8 mouse cellular contexts compared by ENCODE assay signal in the genomic region with DNA sequence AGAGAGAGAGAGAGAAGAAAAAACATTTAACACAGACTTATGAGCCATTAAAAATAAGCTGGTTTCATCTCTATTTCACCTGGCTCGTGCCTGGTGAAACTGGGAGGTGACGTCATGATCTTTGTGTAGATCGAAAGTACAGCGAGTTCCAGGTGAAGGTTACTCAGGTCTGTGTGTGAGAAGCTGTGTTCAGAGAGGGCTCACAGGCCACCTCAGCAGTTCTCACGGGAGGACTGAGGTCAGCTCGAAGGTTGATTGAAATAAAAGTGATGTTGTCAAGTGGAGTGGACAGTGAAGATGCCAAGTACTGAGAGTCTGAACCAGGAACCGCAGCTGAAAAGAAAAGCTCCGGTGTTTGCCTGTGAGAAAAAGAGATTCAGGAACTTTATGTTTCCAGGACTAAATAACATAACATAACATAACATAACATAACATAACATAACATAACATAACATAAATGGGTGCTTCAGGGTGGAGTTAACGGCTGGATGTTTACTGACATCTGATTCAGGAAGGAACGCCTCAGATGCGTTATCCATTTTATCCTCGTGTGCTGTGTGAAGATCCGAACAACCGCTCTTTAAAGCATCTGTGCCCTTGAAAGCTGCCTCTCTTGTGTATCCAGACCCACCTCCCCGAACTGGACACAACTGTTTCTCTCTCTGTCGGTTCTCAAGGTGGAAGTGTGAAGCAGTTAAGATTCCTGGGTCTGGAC. TPM values are rescaled to one million over a fixed set of nuclear protein-coding genes. Genes with fewer than 3 reads are reported as not detected.
DNase-seq lines count a peak whose midpoint lies in the region; ATAC-seq and TF ChIP-seq lines count a peak whose summit lies in the region.

No protein-coding gene starts in this region.

- no peak for TF ChIP-seq CTCF in midbrain, postnatal 0 days (IDR thresholded peaks at IDR 0.05)

- H3K4me2 ChIP-seq in midbrain, embryonic 12.5 days (replicated peaks): peak overlapping the region; percentile 37; the same call in 1 of the 2 replicates
- H3K4me2 ChIP-seq in midbrain, postnatal 0 days (ENCODE audit: low read depth, low read length, poor library complexity, severe bottlenecking): no peak overlapping the region
- H3K4me2 ChIP-seq in neural tube, embryonic 15.5 days: peak overlapping the region; percentile 41

- no peak for DNase-seq in midbrain, postnatal 0 days (ENCODE audit: low spot score)
- peak; percentile 39 for DNase-seq in large intestine, adult 2 months (ENCODE audit: low read depth, low spot score)
- DNase-seq in layer of hippocampus, adult 18-20 months (ENCODE audit: low spot score in 2 of 2): no peak

- H3K27me3 ChIP-seq in midbrain, embryonic 12.5 days: no peaks in the 10 kb centered on the region
- no peaks in the 10 kb centered on the region for H3K27me3 ChIP-seq in midbrain, postnatal 0 days (ENCODE audit: insufficient read depth, low read length)
- H3K27me3 ChIP-seq in erythroblast, embryonic 14.5 days (ENCODE audit: control insufficient read depth): no peaks in the 10 kb centered on the region
- no peaks in the 10 kb centered on the region for H3K27me3 ChIP-seq in neural tube, embryonic 15.5 days (replicated peaks)

- H3K9me3 ChIP-seq in midbrain, embryonic 12.5 days: no peaks in the 10 kb centered on the region
- H3K9me3 ChIP-seq in midbrain, postnatal 0 days (ENCODE audit: low read length): no peaks in the 10 kb centered on the region
- no peaks in the 10 kb centered on the region for H3K9me3 ChIP-seq in erythroblast, embryonic 14.5 days (ENCODE audit: control insufficient read depth, low read length)
- no peaks in the 10 kb centered on the region for H3K9me3 ChIP-seq in neural tube, embryonic 15.5 days (replicated peaks)

- no peak overlapping the region for H3K4me3 ChIP-seq in midbrain, embryonic 12.5 days
- no peak overlapping the region for H3K4me3 ChIP-seq in midbrain, postnatal 0 days (ENCODE audit: low read depth, low read length)
- H3K4me3 ChIP-seq in erythroblast, embryonic 14.5 days (replicated peaks): peak overlapping the region; percentile 60
- H3K4me3 ChIP-seq in neural tube, embryonic 15.5 days (replicated peaks): no peak overlapping the region

- H3K36me3 ChIP-seq in midbrain, embryonic 12.5 days: no peaks in the 10 kb centered on the region
- no peaks in the 10 kb centered on the region for H3K36me3 ChIP-seq in midbrain, postnatal 0 days (ENCODE audit: insufficient read depth, low read length)
- no peaks in the 10 kb centered on the region for H3K36me3 ChIP-seq in erythroblast, embryonic 14.5 days (ENCODE audit: control insufficient read depth)
- H3K36me3 ChIP-seq in neural tube, embryonic 15.5 days: no peaks in the 10 kb centered on the region

- H3K27ac ChIP-seq in midbrain, embryonic 12.5 days (replicated peaks): no peak overlapping the region
- no peak overlapping the region for H3K27ac ChIP-seq in midbrain, postnatal 0 days (ENCODE audit: low read depth, low read length)
- no peak overlapping the region for H3K27ac ChIP-seq in neural tube, embryonic 15.5 days (replicated peaks)

- H3K4me1 ChIP-seq in midbrain, embryonic 12.5 days: peaks cover 17% of the 10 kb centered on the region; the same call in 1 of the 2 replicates
- H3K4me1 ChIP-seq in midbrain, postnatal 0 days (ENCODE audit: insufficient read depth, low read length): no peaks in the 10 kb centered on the region; the same call in none of the 2 replicates
- peaks cover 24% of the 10 kb centered on the region for H3K4me1 ChIP-seq in erythroblast, embryonic 14.5 days (ENCODE audit: control insufficient read depth)
- H3K4me1 ChIP-seq in neural tube, embryonic 15.5 days: peaks cover 2% of the 10 kb centered on the region; the same call in 1 of the 2 replicates

- 78% methylated on average over 16 of the region's 16 CpGs for WGBS in midbrain, embryonic 12.5 days
- WGBS in midbrain, postnatal 0 days: 75% methylated on average over 16 of the region's 16 CpGs
- 27% methylated on average over 16 of the region's 16 CpGs for WGBS in large intestine, adult 2 months
- WGBS in neural tube, embryonic 15.5 days: 79% methylated on average over 16 of the region's 16 CpGs

- ATAC-seq in midbrain, embryonic 12.5 days (ENCODE audit: low FRiP score, low read depth): no peak
- ATAC-seq in midbrain, postnatal 0 days (ENCODE audit: low FRiP score): no peak
- no peak for ATAC-seq in neural tube, embryonic 15.5 days (ENCODE audit: low FRiP score)
- no peak for ATAC-seq in cerebellum, adult (ENCODE audit: insufficient number of reproducible peaks, low FRiP score, low TSS enrichment)
- ATAC-seq in granulocyte monocyte progenitor cell, adult 5-6 weeks (replicated peaks; ENCODE audit: poor library complexity, severe bottlenecking): no peak

- no peak overlapping the region for H3K9ac ChIP-seq in midbrain, embryonic 12.5 days (replicated peaks)
- H3K9ac ChIP-seq in midbrain, postnatal 0 days (replicated peaks; ENCODE audit: low read length, poor library complexity, severe bottlenecking): no peak overlapping the region
- H3K9ac ChIP-seq in neural tube, embryonic 15.5 days (replicated peaks): no peak overlapping the region

RNA-seq across cellular contexts. Expression of a gene that starts 41.7 kb away (rescaled TPM):
- 2.0 and 2.2 TPM in 2 replicates for polyA plus RNA-seq in midbrain, embryonic 12.5 days (2016; fragmentation: Nextera tagmentation; extraction: Ambion mirVana)
- total RNA-seq in midbrain, postnatal 0 days (2014; rRNA removed): 3.5 and 6.3 TPM in 2 replicates
- polyA plus RNA-seq in midbrain, postnatal 0 days (2015; fragmentation: Nextera tagmentation; extraction: Ambion mirVana): 3.0 and 3.5 TPM in 2 replicates
- polyA plus RNA-seq in erythroblast, embryonic 14.5 days (2012): 0.02 TPM in 1 of 2 replicates, not detected in the other
- polyA plus RNA-seq in large intestine, adult 2 months (2012; rRNA removed): 2.9 and 4.8 TPM in 2 replicates
- 3.4 and 3.6 TPM in 2 replicates for polyA plus RNA-seq in neural tube, embryonic 15.5 days (2015; fragmentation: Nextera tagmentation; extraction: Ambion mirVana)
- 1.6 and 2.5 TPM in 2 replicates for total RNA-seq in granulocyte monocyte progenitor cell, adult 5-6 weeks (2014; fragmentation: Nextera tagmentation)
- 1.9 and 3.7 TPM in 2 replicates for total RNA-seq in granulocyte monocyte progenitor cell, adult 5-6 weeks (2017)
- total RNA-seq in layer of hippocampus, adult 18-20 months (2021): 1 to 10 TPM; 3.4 TPM
